Mouse (Mus musculus) layer of hippocampus, adult 11-12 months (tissue): ENCODE measurements at regions not wholly inside any gene's neighbourhood (a gene's known extent, or its start where the extent isn't known, plus 50 kb on each side); places are given as distances from the start of the nearest gene placed in this dataset.
"Not testable (repeated sequence)": the region's sequence is repeated elsewhere in the genome, so short reads cannot be mapped to it uniquely, and the experiment has no call there.

ENCODE experiments used
- DNase-seq: peaks from one replicate; pipeline ENCODE4 v3.0.0; 2022; ENCODE audit warnings: low spot score

- no peak for DNase-seq
These were observed 337.9 kb upstream of the Maf start for GRCm38 (mm10) chr8:116045526-116045925.

- DNase-seq = peak; percentile 9
These were observed 335.8 kb upstream of the Maf start for GRCm38 (mm10) chr8:116043381-116043780.

GRCm38 (mm10) chr8:116030966-116031365, 323.4 kb upstream of the Maf start:
- no peak for DNase-seq

- peak; percentile 20 for DNase-seq
These were observed 317.7 kb upstream of the Maf start for GRCm38 (mm10) chr8:116025321-116025720.

- DNase-seq = no peak
These were observed 317.2 kb upstream of the Maf start for GRCm38 (mm10) chr8:116024811-116025210.

- no peak for DNase-seq
These were observed 314.1 kb upstream of the Maf start for GRCm38 (mm10) chr8:116021691-116022090.

GRCm38 (mm10) chr8:115995320-115995719, 287.7 kb upstream of the Maf start:
- no peak for DNase-seq

- no peak for DNase-seq
These were observed 284.4 kb upstream of the Maf start for GRCm38 (mm10) chr8:115991989-115992388.

- DNase-seq = no peak
These were observed 275.8 kb upstream of the Maf start for GRCm38 (mm10) chr8:115983397-115983796.

GRCm38 (mm10) chr8:115982326-115982725, 274.7 kb upstream of the Maf start:
- DNase-seq = no peak

GRCm38 (mm10) chr8:115981426-115981825, 273.8 kb upstream of the Maf start:
- DNase-seq = no peak

GRCm38 (mm10) chr8:115980616-115981015, 273.0 kb upstream of the Maf start:
- DNase-seq = no peak

- no peak for DNase-seq
These were observed 269.6 kb upstream of the Maf start for GRCm38 (mm10) chr8:115977152-115977551.

GRCm38 (mm10) chr8:115974706-115975105, 267.1 kb upstream of the Maf start:
- DNase-seq = no peak

GRCm38 (mm10) chr8:115971351-115971750, 263.8 kb upstream of the Maf start:
- not testable (repeated sequence) for DNase-seq

- no peak for DNase-seq
These were observed 260.5 kb upstream of the Maf start for GRCm38 (mm10) chr8:115968121-115968520.

GRCm38 (mm10) chr8:115965981-115966380, 258.4 kb upstream of the Maf start:
- no peak for DNase-seq

GRCm38 (mm10) chr8:115955371-115955770, 247.8 kb upstream of the Maf start:
- DNase-seq = no peak

- no peak for DNase-seq
These were observed 246.3 kb upstream of the Maf start for GRCm38 (mm10) chr8:115953783-115954470.

- DNase-seq = no peak
These were observed 244.9 kb upstream of the Maf start for GRCm38 (mm10) chr8:115952496-115952895.

GRCm38 (mm10) chr8:115948916-115949315, 241.3 kb upstream of the Maf start:
- DNase-seq = no peak

- no peak for DNase-seq
These were observed 240.4 kb upstream of the Maf start for GRCm38 (mm10) chr8:115948036-115948435.

GRCm38 (mm10) chr8:115942731-115943509, 235.3 kb upstream of the Maf start:
- DNase-seq = peak; percentile 5
